Mouse (Mus musculus) frontal cortex, postnatal 14 days (tissue): Measurements from ENCODE around the gene Erp44.

Experiments used
- DNase-seq, 2 experiments: peaks; one replicate each; pipeline ENCODE4 v3.0.0; 2022; ENCODE audit warnings: low spot score in 2 of 2

Gene Erp44

DNA sequence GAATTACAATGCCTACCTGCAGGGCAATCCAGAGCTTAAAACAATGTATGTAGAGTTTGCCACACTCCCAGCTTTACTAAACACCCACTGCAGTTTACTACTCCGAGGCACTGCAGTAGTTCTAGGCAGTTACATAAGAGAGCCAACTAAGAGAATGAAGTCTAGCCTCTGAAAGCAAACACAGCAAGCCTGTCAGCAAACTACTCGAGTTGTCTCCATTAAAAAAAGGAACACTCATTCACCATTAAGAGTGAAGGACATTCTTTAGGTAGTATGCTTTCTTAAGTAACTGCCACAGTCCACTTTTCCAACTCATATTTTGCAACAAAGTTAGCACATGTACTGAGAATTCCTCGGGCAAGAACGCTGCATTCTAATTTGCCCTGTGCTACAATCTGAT lies 40.3 kb downstream of the Erp44 start:
- no peak for DNase-seq

DNA sequence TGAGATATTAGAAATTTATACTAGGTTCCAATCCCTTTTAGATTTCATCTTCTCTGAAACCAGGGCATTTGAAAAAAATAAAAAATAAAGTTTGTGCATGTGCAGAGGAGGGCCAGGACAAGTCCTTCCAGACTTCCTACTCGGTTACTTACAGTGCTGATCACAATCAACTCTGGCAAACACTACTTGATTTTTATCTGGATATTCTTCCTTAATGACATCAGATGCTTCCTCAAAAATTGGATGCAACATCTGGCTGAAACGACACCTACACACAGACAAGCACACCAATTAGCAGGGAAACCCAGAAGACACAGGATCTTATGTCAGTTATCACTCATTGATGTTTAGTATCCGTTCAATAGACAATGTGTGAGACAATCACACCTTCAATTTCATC lies 42.6 kb downstream of the Erp44 start:
- no peak for DNase-seq

DNA sequence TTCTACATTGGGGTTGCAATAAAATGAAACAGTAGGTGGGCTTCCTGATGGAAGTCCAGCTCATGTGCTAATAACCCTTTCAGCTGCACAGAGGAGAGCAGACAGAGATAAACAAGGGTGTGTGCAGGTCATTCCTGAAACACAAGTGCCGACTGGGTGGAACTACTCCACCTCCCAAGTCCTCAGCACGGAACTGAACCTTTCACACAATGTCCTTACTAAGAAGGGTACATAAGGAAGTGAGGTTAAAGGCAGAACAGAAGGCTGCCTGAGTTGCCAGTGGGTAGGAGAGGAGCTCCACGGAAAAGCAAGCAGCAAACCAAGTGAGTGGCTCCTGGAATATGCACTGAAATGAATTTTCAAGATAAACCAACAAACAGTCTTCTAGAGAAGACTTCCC lies 52.6 kb downstream of the Erp44 start:
- no peak for DNase-seq

DNA sequence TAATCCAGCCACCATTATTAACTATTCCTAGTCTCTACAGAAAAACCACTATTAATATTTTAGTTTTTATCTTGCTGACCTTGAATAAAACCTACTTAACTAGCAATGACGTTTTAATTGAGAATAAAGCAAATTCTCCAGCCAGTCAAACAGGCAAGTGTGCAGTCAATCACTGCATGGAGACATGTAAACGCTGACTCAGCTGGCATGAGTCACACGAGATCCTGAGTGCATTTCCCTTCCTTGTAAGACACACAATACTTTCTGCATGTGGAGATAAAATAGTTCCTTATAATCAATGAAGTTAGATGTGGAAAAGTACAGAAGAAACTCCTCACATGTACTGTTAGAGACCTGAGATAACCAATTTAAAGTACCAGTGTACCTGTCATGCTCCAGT lies 53.8 kb downstream of the Erp44 start:
- no peak for DNase-seq

DNA sequence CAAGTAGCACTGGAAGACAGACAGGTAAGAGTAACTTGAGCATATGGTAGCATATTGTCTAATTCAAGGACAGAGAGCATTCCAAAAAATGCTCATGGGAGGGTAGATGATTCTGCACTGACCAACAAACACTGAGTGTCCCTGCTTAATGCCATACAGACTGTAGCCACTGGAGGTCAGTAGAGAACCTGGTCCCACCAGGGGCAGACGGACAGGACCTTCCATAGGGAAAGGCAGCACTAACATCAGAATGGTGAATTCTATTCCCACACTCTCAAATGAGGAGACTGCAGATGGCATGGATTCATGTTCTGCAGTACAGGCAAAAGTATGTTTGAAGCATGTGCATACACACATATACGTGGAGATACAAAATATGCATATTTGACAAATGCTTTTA lies 54.2 kb downstream of the Erp44 start:
- peak in 1 of 2 experiments; percentile 47 for DNase-seq

DNA sequence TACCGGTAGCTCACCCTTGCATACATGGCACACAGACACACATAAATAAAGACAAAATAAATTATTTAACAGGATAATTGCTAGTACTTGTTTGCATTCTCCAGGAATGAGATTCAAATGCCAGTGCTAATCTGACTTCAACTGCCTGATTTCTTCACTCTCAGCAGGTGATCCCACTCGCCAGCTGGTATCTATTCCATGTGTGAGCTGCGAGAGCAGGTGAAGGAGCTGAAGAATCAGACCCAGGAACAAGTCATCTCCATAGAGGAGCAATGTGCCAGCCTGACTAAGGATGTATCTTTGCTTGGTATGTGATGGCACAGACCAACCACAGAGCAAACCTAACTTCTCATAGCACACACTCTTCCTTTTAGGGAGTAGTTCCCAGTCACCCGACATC lies 75.8 kb downstream of the Erp44 start:
- DNase-seq: no peak

DNA sequence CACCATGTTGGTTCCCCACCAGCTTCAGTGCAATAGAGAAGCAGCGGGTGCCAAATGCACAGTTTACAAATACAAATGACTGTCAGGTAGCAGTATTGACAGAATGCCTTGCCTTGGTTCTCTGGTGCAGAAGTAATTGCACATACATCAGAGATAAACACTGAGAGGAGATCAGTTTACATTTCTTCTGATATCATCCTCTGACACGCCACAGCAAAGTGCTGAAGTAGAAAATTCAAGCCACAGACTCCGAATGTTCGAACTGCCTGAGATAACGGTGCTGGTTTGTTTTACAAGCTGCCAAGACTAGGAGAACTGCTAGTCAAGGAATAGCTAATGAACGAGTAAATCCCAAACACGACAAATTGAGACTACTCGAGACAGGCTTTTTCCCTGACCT lies 80.9 kb downstream of the Erp44 start:
- DNase-seq: no peak

DNA sequence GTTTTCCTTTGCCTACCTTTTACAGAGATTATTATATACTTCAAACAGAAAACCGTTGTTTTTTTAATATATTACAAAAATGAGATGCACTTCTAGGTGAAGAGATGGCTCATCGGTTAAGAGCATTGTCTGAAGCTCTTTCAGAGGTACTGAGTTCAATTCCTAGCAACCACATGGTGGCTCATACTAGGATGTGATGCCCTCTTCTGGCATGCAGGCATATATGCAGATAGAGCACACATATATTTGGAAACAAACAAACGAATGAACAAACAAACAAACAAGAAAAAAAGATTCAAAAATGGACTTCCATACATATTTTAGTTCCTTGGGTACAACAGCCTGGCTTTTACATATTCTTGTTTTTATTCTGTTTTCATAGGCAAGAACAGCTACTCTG lies 81.4 kb downstream of the Erp44 start:
- no peak for DNase-seq

DNA sequence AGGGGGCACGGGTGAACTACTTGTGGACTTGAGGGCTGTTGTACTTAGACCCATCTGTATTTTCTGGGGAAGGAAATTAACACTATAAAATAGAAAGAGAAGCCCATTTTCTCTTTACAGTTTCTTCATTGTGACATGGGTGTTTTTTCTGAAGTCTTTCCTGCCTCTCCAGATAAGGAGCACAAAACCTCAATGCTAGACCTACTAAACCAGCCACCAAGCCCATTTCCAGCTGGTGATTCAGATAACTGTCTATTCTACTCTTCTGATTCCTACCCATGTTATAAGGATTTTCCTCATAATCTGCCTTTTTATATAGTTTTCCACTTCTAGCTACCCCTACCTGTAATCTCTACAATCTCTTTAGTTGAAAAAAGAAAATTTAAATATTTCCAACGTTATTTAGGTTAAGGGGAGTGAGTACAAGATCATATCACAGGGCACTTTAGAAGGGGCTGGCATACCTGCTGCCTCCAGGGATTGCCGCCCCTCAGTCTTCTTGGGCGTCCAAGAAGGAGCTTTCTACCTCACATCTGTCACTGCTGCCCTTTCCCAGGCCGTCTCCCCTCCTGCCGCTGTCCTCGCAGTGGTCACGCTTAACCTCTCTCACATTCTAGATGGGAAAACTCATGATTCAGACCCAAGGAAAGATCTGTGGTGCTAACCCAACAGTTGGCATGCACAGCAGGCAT lies 97.1 kb downstream of the Erp44 start:
- no peak for DNase-seq

DNA sequence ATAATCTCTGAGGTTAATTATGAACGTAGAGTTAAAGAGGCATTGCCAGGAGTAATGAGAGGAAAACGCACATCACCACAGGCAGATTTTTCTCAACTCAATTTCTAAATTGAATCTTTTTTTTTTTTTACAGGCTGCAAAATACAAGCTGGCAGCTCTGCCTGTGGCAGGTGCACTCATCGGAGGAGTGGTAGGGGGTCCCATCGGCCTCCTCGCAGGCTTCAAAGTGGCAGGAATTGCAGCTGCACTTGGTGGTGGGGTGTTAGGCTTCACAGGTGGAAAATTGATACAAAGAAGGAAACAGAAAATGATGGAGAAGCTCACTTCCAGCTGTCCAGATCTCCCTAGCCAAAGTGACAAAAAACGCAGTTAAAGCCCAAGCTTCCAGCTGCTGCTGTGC lies 98.0 kb downstream of the Erp44 start:
- no peak for DNase-seq

DNA sequence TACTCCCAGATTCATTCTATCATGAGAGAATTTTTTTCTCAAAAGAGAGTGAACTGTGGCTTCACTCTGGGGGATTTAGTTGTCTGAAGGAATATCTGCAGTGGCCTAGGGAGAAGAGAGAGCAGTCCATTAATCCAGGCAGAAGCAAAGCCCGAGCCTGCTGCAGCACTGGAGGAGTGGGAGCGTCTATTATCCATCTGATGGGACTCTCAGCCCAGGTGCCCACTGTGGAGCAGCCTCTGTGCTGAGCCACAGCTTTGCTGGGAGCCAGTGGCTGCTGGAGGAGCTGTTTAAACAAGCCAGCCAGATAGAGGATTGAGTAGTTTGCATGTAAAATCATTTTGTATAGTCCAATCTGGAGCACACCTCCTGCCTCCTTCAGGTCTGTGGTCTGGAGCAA lies 98.4 kb downstream of the Erp44 start:
- DNase-seq: no peak

DNA sequence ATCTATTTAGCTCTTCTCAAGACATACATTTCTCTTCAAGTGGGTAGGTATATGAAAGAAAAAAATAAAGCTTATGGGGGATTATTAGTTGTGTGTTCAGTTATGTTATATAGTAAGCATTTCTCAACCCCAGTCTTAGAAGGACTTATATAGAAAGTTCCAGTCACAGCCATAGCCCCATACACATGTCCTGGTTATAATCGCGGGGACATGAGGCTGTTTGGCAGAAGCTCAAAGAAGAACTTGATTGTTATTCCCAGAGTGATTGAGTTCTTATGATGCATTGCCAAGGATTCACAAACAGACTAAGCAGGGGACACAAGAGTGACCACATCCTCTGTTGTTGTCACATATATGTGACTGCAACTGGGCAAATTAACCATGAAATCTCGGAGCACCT lies 103.7 kb downstream of the Erp44 start:
- no peak for DNase-seq

DNA sequence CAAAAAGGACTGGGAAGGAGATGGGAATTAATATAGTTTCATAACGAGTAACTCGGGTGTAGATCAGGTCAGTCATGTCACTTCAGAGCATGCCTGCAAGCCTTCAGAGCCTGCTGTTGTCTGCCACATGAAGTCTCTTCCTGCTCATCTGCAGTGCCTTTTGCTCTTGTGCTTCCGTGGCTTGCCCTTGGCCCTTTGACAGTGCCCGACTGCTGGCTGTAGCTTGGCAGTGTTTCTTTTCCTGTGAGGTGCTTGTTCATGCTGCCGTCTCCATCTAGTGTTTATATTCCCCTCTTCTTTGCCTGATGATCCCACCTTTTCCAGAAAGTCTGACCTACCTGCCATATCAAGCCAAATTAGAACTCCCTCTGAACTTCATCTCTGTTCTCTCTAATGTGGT lies 115.5 kb downstream of the Erp44 start:
- DNase-seq: no peak

DNA sequence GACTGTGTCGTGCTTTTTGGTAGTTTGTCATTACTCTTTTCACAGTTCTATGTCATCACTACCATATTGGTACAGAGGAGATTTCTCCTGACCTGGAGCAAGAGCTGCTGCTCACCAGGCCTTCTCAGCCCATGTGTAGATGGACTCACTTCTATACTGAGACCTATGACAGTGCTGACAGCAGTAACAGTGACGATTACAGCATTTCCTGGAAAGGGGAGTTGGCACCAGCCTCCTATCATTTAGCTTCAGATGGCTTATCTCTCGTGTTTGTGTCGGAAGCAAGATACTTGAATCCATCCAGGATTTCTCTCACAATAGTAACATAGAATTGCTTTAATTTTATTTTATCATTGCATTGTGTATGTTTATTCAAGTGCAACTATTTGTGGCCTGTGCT lies 119.0 kb downstream of the Erp44 start:
- DNase-seq: no peak

DNA sequence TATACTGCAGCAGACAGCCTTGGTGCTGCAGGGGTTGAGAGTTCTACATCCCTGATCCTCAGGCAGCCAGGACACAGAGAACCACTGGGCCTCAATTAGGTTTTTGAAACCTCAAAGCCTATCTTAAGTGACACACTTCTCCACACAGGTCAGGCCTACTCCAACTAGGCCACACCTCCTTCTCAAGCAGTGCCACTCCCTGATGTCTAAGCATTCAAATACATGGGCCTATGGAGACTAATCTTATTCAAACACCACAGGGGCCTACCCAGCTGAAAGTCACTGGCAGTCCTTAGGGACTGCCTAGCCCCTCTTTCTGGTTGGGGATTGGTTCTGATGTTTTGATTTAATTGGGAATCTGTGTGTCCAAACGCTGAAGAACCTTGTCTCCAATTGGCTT lies 123.5 kb downstream of the Erp44 start:
- DNase-seq: no peak

DNA sequence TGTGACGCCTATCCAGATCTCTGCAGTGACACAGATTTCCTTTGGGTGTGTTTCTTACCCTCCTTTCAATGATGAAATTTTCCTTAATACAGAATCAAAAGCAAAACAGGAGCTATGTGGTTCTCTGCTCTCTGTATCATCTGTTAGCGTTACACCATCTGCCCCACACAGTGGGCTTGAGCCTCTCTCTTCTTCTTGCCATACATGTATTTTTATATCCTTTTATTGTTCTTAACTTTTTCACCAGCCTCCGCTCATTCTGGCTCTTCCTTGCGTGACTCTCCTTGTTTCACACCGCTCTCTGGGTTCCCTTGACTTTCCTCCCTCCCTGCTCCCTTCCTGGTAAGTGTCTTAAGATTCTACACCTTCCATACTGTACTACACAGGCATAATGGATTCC lies 126.1 kb downstream of the Erp44 start:
- DNase-seq: peak in 1 of 2 experiments; percentile 6

DNA sequence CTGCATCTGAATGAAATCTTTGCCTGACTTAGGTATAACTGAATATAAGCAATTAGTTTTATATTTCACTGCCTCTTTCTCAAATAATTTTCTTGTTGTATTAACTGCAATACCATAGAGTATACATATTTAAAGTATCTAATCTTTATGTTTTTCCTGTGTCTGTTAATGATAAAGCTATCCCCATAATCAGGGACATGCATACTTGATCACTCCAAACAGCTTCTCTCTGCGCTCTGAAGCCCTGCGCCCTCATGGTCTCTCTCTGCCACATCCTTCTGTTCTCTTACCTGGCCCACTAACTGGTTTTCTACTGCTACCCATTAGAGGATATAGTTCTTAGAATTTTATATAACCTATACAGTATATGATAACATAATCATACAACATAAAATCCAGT lies 129.9 kb downstream of the Erp44 start:
- no peak for DNase-seq
